Mouse (Mus musculus) ovary, adult 2 months (tissue): ENCODE measurements around the gene Cyp3a11. TPM values are rescaled to one million over a fixed set of nuclear protein-coding genes. Genes with fewer than 3 reads are reported as not detected.

ENCODE experiments used
- polyA plus RNA-seq: library from polyadenylated mRNA; depleted of rRNA; stranded (reverse); fragments of >200 nt; gene quantifications from 2 replicates; pipeline ENCODE4 v1.2.3, GENCODE M21; 2012; rRNA removed

Gene Cyp3a11
- 0.07 TPM in 1 of 2 replicates, not detected in the other for polyA plus RNA-seq

DNA sequence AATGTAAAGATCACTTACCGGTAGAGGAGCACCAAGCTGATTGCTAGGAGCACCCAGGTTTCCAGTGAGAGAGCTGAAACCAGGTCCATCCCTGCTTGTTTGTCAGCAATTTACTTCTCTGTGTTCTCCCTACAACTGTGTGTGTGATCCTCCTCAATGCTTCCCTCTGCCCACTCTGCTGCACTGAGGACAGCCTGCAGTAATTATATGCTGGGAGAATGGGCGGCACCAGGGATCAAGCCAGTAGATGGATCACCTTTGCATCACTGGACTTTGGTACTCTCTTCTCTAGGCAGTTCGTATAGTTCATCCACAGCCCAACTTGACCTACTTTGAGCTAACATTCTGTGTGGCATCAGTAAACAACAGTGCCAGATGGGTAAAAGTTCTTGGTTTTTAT, at the start of gene Cyp3a11:
TSS of gene Cyp3a11 (minus strand) at position 277 of the 400 bp plus-strand sequence.

GRCm38 (mm10) chr5:145805796-145806195, 74.0 kb downstream of the Cyp3a11 start, which contains the start of gene Cyp3a44:
Gene Cyp3a44, minus strand, starts transcription at chr5:145805874.

Other genes starting within 250 kb of the Cyp3a11 start
- 0.12 TPM in 1 of 2 replicates, not detected in the other for gene Cyp3a41a, start 159.8 kb downstream of the Cyp3a11 start, polyA plus RNA-seq
- gene Cyp3a44, start 74.1 kb downstream of the Cyp3a11 start, polyA plus RNA-seq = not detected in 2 replicates
- gene Cyp3a25, start 129.7 kb upstream of the Cyp3a11 start, polyA plus RNA-seq = not detected in 2 replicates
- gene Cyp3a59, start 199.3 kb upstream of the Cyp3a11 start, polyA plus RNA-seq = not detected in 2 replicates